27 mouse cellular contexts compared by ENCODE assay signal in the genomic region with DNA sequence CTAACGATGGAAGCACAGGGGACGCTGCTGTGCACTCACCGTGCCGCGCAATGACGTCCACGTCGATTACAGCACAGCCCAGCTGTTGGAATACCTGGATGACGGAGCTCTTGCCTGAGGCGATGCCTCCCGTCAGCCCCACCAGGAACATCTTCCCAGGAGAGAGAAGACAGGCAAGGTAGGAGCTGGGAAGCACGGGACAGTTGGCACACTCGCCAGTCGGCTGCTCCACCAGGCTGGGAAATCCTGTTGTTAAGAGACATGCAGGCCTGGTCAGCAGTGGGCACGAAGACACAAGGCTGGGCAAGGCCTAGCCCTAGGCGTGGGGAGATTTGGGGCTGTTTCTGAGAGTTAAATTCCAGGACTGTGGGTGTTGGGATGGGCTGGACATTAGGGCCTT. TPM values are rescaled to one million over a fixed set of nuclear protein-coding genes. Genes with fewer than 3 reads are reported as not detected.
DNase-seq lines count a peak whose midpoint lies in the region; ATAC-seq and TF ChIP-seq lines count a peak whose summit lies in the region.
"Had no signal": no experiment of that assay in that cellular context is flagged by ENCODE, and none has a peak within 500 bp of the region (broad histone marks: within the 10 kb centered on the region; RNA-seq: fewer than 3 reads in every experiment).

No protein-coding gene starts in this region.

- H3ac ChIP-seq in myocyte (ENCODE audit: control insufficient read depth, insufficient read length): peak overlapping the region; percentile 4

- no peaks in the 10 kb centered on the region for H3K27me3 ChIP-seq in embryonic facial prominence, embryonic 13.5 days
- no peaks in the 10 kb centered on the region for H3K27me3 ChIP-seq in embryonic facial prominence, embryonic 10.5 days (replicated peaks; ENCODE audit: low read depth, poor library complexity, severe bottlenecking)
- H3K27me3 ChIP-seq in heart, embryonic 13.5 days (replicated peaks): no peaks in the 10 kb centered on the region
- H3K27me3 ChIP-seq in midbrain, embryonic 14.5 days (ENCODE audit: control insufficient read depth, insufficient read depth, low read length): no peaks in the 10 kb centered on the region
- no peaks in the 10 kb centered on the region for H3K27me3 ChIP-seq in midbrain, embryonic 11.5 days (ENCODE audit: control insufficient read depth, insufficient read depth, low read length)
- H3K27me3 ChIP-seq in myocyte (ENCODE audit: control insufficient read depth, insufficient read depth, insufficient read length): no peaks in the 10 kb centered on the region
- H3K27me3 ChIP-seq: embryonic facial prominence, embryonic 12.5 days; forebrain, embryonic 15.5 days; heart, embryonic 15.5 days; neural tube, embryonic 15.5 days had no signal

- no peak overlapping the region for H3K27ac ChIP-seq in embryonic facial prominence, embryonic 13.5 days
- H3K27ac ChIP-seq in embryonic facial prominence, embryonic 10.5 days (replicated peaks): no peak overlapping the region
- no peak overlapping the region for H3K27ac ChIP-seq in heart, embryonic 13.5 days (replicated peaks)
- peak overlapping the region; percentile 38 for H3K27ac ChIP-seq in midbrain, embryonic 14.5 days (replicated peaks; ENCODE audit: low read depth, low read length)
- no peak overlapping the region for H3K27ac ChIP-seq in midbrain, embryonic 11.5 days (ENCODE audit: low read depth, low read length)
- H3K27ac ChIP-seq: embryonic facial prominence, embryonic 12.5 days; forebrain, embryonic 10.5 days; forebrain, embryonic 15.5 days; macrophage; neural tube, embryonic 15.5 days had no signal

- WGBS in embryonic facial prominence, embryonic 13.5 days: 86% methylated on average over 16 of the region's 16 CpGs
- WGBS in embryonic facial prominence, embryonic 10.5 days: 92% methylated on average over 16 of the region's 16 CpGs
- WGBS in heart, embryonic 13.5 days: 84% methylated on average over 16 of the region's 16 CpGs
- 81% methylated on average over 16 of the region's 16 CpGs for whole genome bisulfite sequencing in midbrain, embryonic 14.5 days
- WGBS in midbrain, embryonic 11.5 days: 90% methylated on average over 16 of the region's 16 CpGs

- ATAC-seq in embryonic facial prominence, embryonic 13.5 days (ENCODE audit: insufficient number of reproducible peaks, insufficient read depth, low FRiP score, low TSS enrichment, low read depth): no peak
- no peak for ATAC-seq in heart, embryonic 13.5 days (ENCODE audit: extremely low read depth, insufficient number of reproducible peaks, low FRiP score, low TSS enrichment)
- ATAC-seq in midbrain, embryonic 14.5 days (ENCODE audit: low FRiP score, low TSS enrichment): no peak
- ATAC-seq in midbrain, embryonic 11.5 days (ENCODE audit: low FRiP score): no peak
- ATAC-seq: forebrain, embryonic 15.5 days; lung, postnatal 0 days had no signal

- 0 out of 2 replicates have a peak overlapping the region, but pooled peaks have one; percentile 16 for H3K9ac ChIP-seq in embryonic facial prominence, embryonic 13.5 days
- H3K9ac ChIP-seq in heart, embryonic 13.5 days: peak overlapping the region; percentile 38; the same call in 1 of the 2 replicates
- no peak overlapping the region for H3K9ac ChIP-seq in midbrain, embryonic 14.5 days (replicated peaks; ENCODE audit: low read length)
- H3K9ac ChIP-seq in midbrain, embryonic 11.5 days (ENCODE audit: low read length): no peak overlapping the region
- H3K9ac ChIP-seq: embryonic facial prominence, embryonic 12.5 days; forebrain, embryonic 15.5 days; hindbrain, embryonic 13.5 days; neural tube, embryonic 15.5 days had no signal

- DNase-seq in embryonic facial prominence, embryonic 10.5 days (ENCODE audit: low spot score): no peak
- no peak for DNase-seq in heart, adult 9 months (ENCODE audit: low spot score in 2 of 2)
- DNase-seq in midbrain, embryonic 14.5 days: no peak
- no peak for DNase-seq in midbrain, embryonic 11.5 days (ENCODE audit: low spot score, missing footprints)
- DNase-seq in frontal cortex, postnatal 10 days (ENCODE audit: low spot score in 2 of 2): no peak
- DNase-seq: adrenal gland, postnatal 14 days; cerebellum, adult 11 months; cerebellum, adult 9-10 months; cerebellum, postnatal 36 days; kidney, adult 11 months; kidney, postnatal 14 days; layer of hippocampus, adult 9-11 months; retina, postnatal 1 day; right cerebral cortex, postnatal 14 days; thymus, postnatal 25 days had no signal

- H3K4me2 ChIP-seq in embryonic facial prominence, embryonic 13.5 days: no peak overlapping the region
- H3K4me2 ChIP-seq in heart, embryonic 13.5 days: no peak overlapping the region
- no peak overlapping the region for H3K4me2 ChIP-seq in midbrain, embryonic 14.5 days (ENCODE audit: low read length)
- no peak overlapping the region for H3K4me2 ChIP-seq in midbrain, embryonic 11.5 days
- H3K4me2 ChIP-seq in myocyte (ENCODE audit: low read depth): peak overlapping the region; percentile 80
- H3K4me2 ChIP-seq: embryonic facial prominence, embryonic 12.5 days; forebrain, embryonic 15.5 days; heart, embryonic 15.5 days; hindbrain, embryonic 13.5 days; liver, embryonic 11.5 days; neural tube, embryonic 15.5 days had no signal

- H3K4me1 ChIP-seq in embryonic facial prominence, embryonic 13.5 days: peaks cover 12% of the 10 kb centered on the region; the same call in 1 of the 2 replicates
- peaks cover 19% of the 10 kb centered on the region for H3K4me1 ChIP-seq in embryonic facial prominence, embryonic 10.5 days
- H3K4me1 ChIP-seq in heart, embryonic 13.5 days: peaks cover 55% of the 10 kb centered on the region
- peaks cover 22% of the 10 kb centered on the region for H3K4me1 ChIP-seq in midbrain, embryonic 14.5 days (ENCODE audit: control insufficient read depth, insufficient read depth, low read length)
- H3K4me1 ChIP-seq in midbrain, embryonic 11.5 days (ENCODE audit: control insufficient read depth, insufficient read depth, low read length): peaks cover 7% of the 10 kb centered on the region
- H3K4me1 ChIP-seq: embryonic facial prominence, embryonic 12.5 days had no signal

- H3K9me3 ChIP-seq in embryonic facial prominence, embryonic 13.5 days: no peaks in the 10 kb centered on the region
- no peaks in the 10 kb centered on the region for H3K9me3 ChIP-seq in embryonic facial prominence, embryonic 10.5 days
- no peaks in the 10 kb centered on the region for H3K9me3 ChIP-seq in heart, embryonic 13.5 days
- H3K9me3 ChIP-seq in midbrain, embryonic 14.5 days (ENCODE audit: control insufficient read depth, low read length): no peaks in the 10 kb centered on the region
- no peaks in the 10 kb centered on the region for H3K9me3 ChIP-seq in midbrain, embryonic 11.5 days (ENCODE audit: control insufficient read depth, low read length)
- H3K9me3 ChIP-seq: embryonic facial prominence, embryonic 12.5 days; forebrain, embryonic 10.5 days; forebrain, embryonic 15.5 days; heart, embryonic 15.5 days; hindbrain, embryonic 13.5 days; neural tube, embryonic 15.5 days had no signal

- peak; percentile 46 for TF ChIP-seq POLR2A in myocyte (IDR thresholded peaks at IDR 0.05; ENCODE audit: insufficient read length, low read depth)

- H3K79me2 ChIP-seq in myocyte (ENCODE audit: control insufficient read depth, insufficient read depth): peaks cover 45% of the 10 kb centered on the region

- H3K36me3 ChIP-seq in embryonic facial prominence, embryonic 13.5 days: peaks cover 61% of the 10 kb centered on the region
- peaks cover 93% of the 10 kb centered on the region for H3K36me3 ChIP-seq in embryonic facial prominence, embryonic 10.5 days (replicated peaks)
- H3K36me3 ChIP-seq in heart, embryonic 13.5 days: peaks cover 50% of the 10 kb centered on the region
- peaks cover 50% of the 10 kb centered on the region for H3K36me3 ChIP-seq in midbrain, embryonic 14.5 days (ENCODE audit: control insufficient read depth, insufficient read depth, low read length)
- peaks cover 21% of the 10 kb centered on the region for H3K36me3 ChIP-seq in midbrain, embryonic 11.5 days (ENCODE audit: control insufficient read depth, insufficient read depth, low read length)
- H3K36me3 ChIP-seq in myocyte (ENCODE audit: control insufficient read depth, insufficient read depth): peaks cover 13% of the 10 kb centered on the region

- no peak overlapping the region for H3K4me3 ChIP-seq in embryonic facial prominence, embryonic 13.5 days
- H3K4me3 ChIP-seq in embryonic facial prominence, embryonic 10.5 days: no peak overlapping the region
- H3K4me3 ChIP-seq in heart, embryonic 13.5 days: no peak overlapping the region
- no peak overlapping the region for H3K4me3 ChIP-seq in midbrain, embryonic 14.5 days (replicated peaks; ENCODE audit: low read depth, low read length)
- H3K4me3 ChIP-seq in midbrain, embryonic 11.5 days (ENCODE audit: low read depth, low read length): no peak overlapping the region
- peak overlapping the region; percentile 55 for H3K4me3 ChIP-seq in myocyte
- H3K4me3 ChIP-seq: embryonic facial prominence, embryonic 12.5 days; forebrain, embryonic 10.5 days; forebrain, embryonic 15.5 days; heart, embryonic 15.5 days; hindbrain, embryonic 13.5 days; neural tube, embryonic 15.5 days had no signal

RNA-seq across cellular contexts. Expression of a gene that starts 27.9 kb away (rescaled TPM):
- 67.8 and 68.5 TPM in 2 replicates for polyA plus RNA-seq in embryonic facial prominence, embryonic 13.5 days (2015; fragmentation: Nextera tagmentation; extraction: Ambion mirVana)
- 63.2 and 66.0 TPM in 2 replicates for polyA plus RNA-seq in embryonic facial prominence, embryonic 10.5 days (2016; fragmentation: Nextera tagmentation; extraction: Ambion mirVana)
- 39.7 and 47.3 TPM in 2 replicates for polyA plus RNA-seq in heart, embryonic 13.5 days (2015; fragmentation: Nextera tagmentation; extraction: Ambion mirVana)
- 30.7 and 38.0 TPM in 2 replicates for polyA plus RNA-seq in midbrain, embryonic 14.5 days (2014; fragmentation: Nextera tagmentation; extraction: Ambion mirVana)
- 45.6 and 51.3 TPM in 2 replicates for polyA plus RNA-seq in midbrain, embryonic 11.5 days (2014; fragmentation: Nextera tagmentation; extraction: Ambion mirVana)
- polyA plus RNA-seq in myocyte (2012; fragmentation: generic; extraction: Trizol): 77.1 TPM

RNA-seq across cellular contexts. Expression of a gene that starts 28.0 kb away (rescaled TPM):
- 189 and 192 TPM in 2 replicates for polyA plus RNA-seq in embryonic facial prominence, embryonic 13.5 days (2015; fragmentation: Nextera tagmentation; extraction: Ambion mirVana)
- polyA plus RNA-seq in embryonic facial prominence, embryonic 10.5 days (2016; fragmentation: Nextera tagmentation; extraction: Ambion mirVana): 304 and 308 TPM in 2 replicates
- polyA plus RNA-seq in heart, embryonic 13.5 days (2015; fragmentation: Nextera tagmentation; extraction: Ambion mirVana): 95.9 and 101 TPM in 2 replicates
- polyA plus RNA-seq in midbrain, embryonic 14.5 days (2014; fragmentation: Nextera tagmentation; extraction: Ambion mirVana): 183 and 209 TPM in 2 replicates
- 238 and 259 TPM in 2 replicates for polyA plus RNA-seq in midbrain, embryonic 11.5 days (2014; fragmentation: Nextera tagmentation; extraction: Ambion mirVana)
- polyA plus RNA-seq in myocyte (2012; fragmentation: generic; extraction: Trizol): 199 TPM

RNA-seq across cellular contexts. Expression of a gene that starts 53.6 kb away (rescaled TPM):
- polyA plus RNA-seq in embryonic facial prominence, embryonic 13.5 days (2015; fragmentation: Nextera tagmentation; extraction: Ambion mirVana): 3.4 TPM in 2 replicates
- 1.5 and 2.7 TPM in 2 replicates for polyA plus RNA-seq in embryonic facial prominence, embryonic 10.5 days (2016; fragmentation: Nextera tagmentation; extraction: Ambion mirVana)
- polyA plus RNA-seq in heart, embryonic 13.5 days (2015; fragmentation: Nextera tagmentation; extraction: Ambion mirVana): 0.71 and 0.74 TPM in 2 replicates
- polyA plus RNA-seq in midbrain, embryonic 14.5 days (2014; fragmentation: Nextera tagmentation; extraction: Ambion mirVana): 14.3 and 18.8 TPM in 2 replicates
- 15.1 and 17.4 TPM in 2 replicates for polyA plus RNA-seq in midbrain, embryonic 11.5 days (2014; fragmentation: Nextera tagmentation; extraction: Ambion mirVana)
- polyA plus RNA-seq in myocyte (2012; fragmentation: generic; extraction: Trizol): 0.74 TPM
- polyA plus RNA-seq: macrophage had no signal

Comparison
In these comparisons a context has a peak if more than half of its experiments do, and no peak if none do; other contexts are left out.
1. H3K9ac ChIP-seq: peak in embryonic facial prominence, embryonic 13.5 days (single experiment) and heart, embryonic 13.5 days (single experiment); none in midbrain, embryonic 14.5 days (single experiment) and midbrain, embryonic 11.5 days (single experiment).